Mouse (Mus musculus) stomach, embryonic 16.5 days (tissue): ENCODE measurements around the gene Ankrd34b. TPM values are rescaled to one million over a fixed set of nuclear protein-coding genes. Genes with fewer than 3 reads are reported as not detected.

ENCODE experiments used
- ATAC-seq: fragments of 200-750 bp; cut with Nextera tagmentation; 2 replicates; pipeline ENCODE4 v1.8.0; 2017; ENCODE audit warnings: moderate number of reproducible peaks, moderate TSS enrichment; ENCODE audit not compliant: insufficient read depth, low FRiP score
- H3K27ac ChIP-seq: fragments of 300-500 bp; sonication (generic); 2 replicates; pipeline ENCODE4 v1.5.1; 2014; ENCODE audit warnings: low read length
- H3K27me3 ChIP-seq: fragments of 300-500 bp; sonication (generic); 2 replicates; pipeline ENCODE4 v1.6.1; 2014; ENCODE audit warnings: low read length, control low read depth, mixed read lengths; ENCODE audit not compliant: control insufficient read depth, insufficient read depth
- H3K36me3 ChIP-seq: fragments of 300-500 bp; sonication (generic); 2 replicates; pipeline ENCODE4 v1.6.1; 2014; ENCODE audit warnings: low read length; ENCODE audit not compliant: control insufficient read depth, insufficient read depth
- H3K4me1 ChIP-seq: fragments of 300-500 bp; sonication (generic); 2 replicates; pipeline ENCODE4 v1.6.1; 2014; ENCODE audit warnings: low read length, control low read depth, mixed read lengths; ENCODE audit not compliant: control insufficient read depth, insufficient read depth
- H3K4me2 ChIP-seq: fragments of 300-500 bp; sonication (generic); 2 replicates; pipeline ENCODE4 v1.6.1; 2014; ENCODE audit warnings: low read depth, low read length, mixed read lengths
- H3K4me3 ChIP-seq: fragments of 300-500 bp; sonication (generic); replicated peaks from 2 replicates; pipeline ENCODE4 v1.5.1; 2014; ENCODE audit warnings: mild to moderate bottlenecking, low read length
- H3K9ac ChIP-seq: fragments of 300-500 bp; sonication (generic); 2 replicates; pipeline ENCODE4 v1.6.1; 2014; ENCODE audit warnings: low read length
- H3K9me3 ChIP-seq: fragments of 300-500 bp; sonication (generic); replicated peaks from 2 replicates; pipeline ENCODE4 v1.6.1; 2016; ENCODE audit warnings: low read length, control low read depth; ENCODE audit not compliant: control insufficient read depth
- WGBS: fragments of 180-500 bp; shearing (Covaris S2); extraction: QIAGEN DNeasy Blood & Tissue Kit; methylation state at CpG from one replicate; pipeline ENCODE4 v1.1.7; 2014; 5-methylcytosine and 5-hydroxymethylcytosine counted together
- polyA plus RNA-seq: library from polyadenylated mRNA; unstranded; fragments of >200 nt; fragmentation: Nextera tagmentation; extraction: Ambion mirVana; gene quantifications from 2 replicates; pipeline ENCODE4 v1.2.1, GENCODE M21; 2015

Gene Ankrd34b
- polyA plus RNA-seq, result 0.08 and 0.16 TPM in 2 replicates

DNA sequence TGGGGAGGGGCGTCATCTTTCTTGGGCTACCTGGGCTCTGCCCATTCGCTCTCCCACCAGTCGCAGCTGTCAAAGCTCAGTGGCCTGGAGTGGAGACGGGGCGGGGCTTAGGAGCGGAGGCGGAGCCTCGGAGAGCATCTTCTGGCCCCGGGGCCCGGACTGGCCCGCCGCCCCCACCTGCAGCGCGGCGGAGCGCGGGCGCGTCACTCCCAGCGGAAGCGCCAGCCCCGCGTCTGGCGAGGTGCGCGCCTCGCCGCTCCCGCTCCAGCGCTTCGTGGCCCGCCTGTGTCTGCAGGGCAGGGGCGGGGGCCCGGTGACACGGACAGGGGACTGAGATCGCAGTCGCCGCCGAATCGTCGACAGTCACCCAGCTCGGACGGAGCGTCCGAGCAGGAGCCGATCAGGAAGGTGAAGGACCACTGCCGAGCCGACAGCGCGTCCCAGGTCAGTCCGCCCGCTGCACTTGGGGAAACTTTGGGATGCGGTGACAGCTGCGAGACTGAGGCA lies at the start of gene Ankrd34b:
Gene Ankrd34b, plus strand, starts transcription at position 139 of the 507 bp plus-strand sequence.
- Histone ChIP-seq H3K4me1 (peaks cover 9% of the 10 kb centered on the region; the same call in 1 of the 2 replicates), H3K27ac (no peak within 1 kb of the TSS), H3K36me3 (no peaks in the 10 kb centered on the region), H3K9ac (peak within 1 kb of the TSS; percentile 60), H3K27me3 (peaks cover 47% of the 10 kb centered on the region), H3K9me3 (no peaks in the 10 kb centered on the region), H3K4me2 (peak within 1 kb of the TSS; percentile 96), H3K4me3 (peak within 1 kb of the TSS; percentile 56)
- ATAC-seq, result peak; percentile 65
- 1% methylated on average over 54 of the region's 54 CpGs for WGBS

DNA sequence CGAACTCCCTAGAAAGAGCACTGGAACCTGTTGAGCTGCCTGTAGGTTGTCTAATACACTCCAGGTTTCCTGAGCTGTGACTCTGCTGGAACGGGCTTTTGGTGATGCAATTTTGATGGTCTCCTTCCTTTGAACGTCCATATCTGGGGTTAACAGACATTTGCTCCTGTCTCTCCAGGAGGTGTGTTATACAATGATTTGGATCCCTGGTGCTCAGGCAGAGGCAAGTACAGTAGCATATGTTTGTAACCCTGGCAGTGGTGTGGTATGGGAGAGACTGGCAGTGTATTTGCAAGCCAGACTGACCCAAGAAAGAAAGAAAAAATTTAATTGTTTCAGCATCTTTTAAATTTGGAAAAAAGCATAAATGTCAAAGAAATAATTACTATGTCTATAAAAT lies 38.3 kb upstream of the Ankrd34b start:
- Histone ChIP-seq H3K9ac (no peak overlapping the region), H3K4me1 (no peaks in the 10 kb centered on the region), H3K4me3 (no peak overlapping the region), H3K4me2 (no peak overlapping the region), H3K9me3 (no peaks in the 10 kb centered on the region), H3K27me3 (no peaks in the 10 kb centered on the region), H3K36me3 (no peaks in the 10 kb centered on the region; the same call in 1 of the 2 replicates), H3K27ac (no peak overlapping the region)
- WGBS, result 79% methylated on average over 3 of the region's 3 CpGs
- ATAC-seq, result no peak

DNA sequence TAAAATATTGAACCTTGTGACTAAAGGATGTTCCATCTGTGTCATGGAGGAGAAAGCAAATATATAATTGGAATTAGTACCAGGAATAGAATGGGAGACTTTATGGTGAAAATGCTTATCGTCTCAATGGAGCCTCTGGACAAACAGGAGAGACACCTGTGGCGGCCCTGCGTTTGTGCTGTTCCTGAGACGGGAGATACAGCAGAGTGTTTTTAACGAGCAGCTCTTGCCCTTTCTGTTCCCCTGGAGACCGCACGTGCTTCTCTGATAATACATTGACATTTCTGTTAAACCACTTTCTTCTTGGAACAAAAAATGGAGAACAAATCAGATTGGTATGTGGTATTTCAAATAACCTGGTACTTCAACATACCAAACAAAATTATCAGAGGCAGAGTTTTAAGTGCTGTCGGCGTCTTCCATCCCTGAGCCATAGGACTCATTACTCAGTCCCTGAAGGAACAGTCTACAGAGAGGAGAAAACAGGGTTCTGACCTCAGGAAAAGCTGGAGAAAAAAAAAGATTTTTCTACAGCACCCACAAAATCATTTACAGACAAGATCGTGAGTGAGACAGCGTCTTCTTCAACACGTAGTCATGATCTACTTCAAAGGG lies 32.5 kb upstream of the Ankrd34b start:
- Histone ChIP-seq H3K36me3 (no peaks in the 10 kb centered on the region), H3K27ac (no peak overlapping the region), H3K27me3 (no peaks in the 10 kb centered on the region), H3K4me2 (no peak overlapping the region), H3K4me3 (no peak overlapping the region), H3K9me3 (no peaks in the 10 kb centered on the region), H3K4me1 (no peaks in the 10 kb centered on the region), H3K9ac (no peak overlapping the region)
- WGBS, result 67% methylated on average over 12 of the region's 12 CpGs
- no peak for ATAC-seq

DNA sequence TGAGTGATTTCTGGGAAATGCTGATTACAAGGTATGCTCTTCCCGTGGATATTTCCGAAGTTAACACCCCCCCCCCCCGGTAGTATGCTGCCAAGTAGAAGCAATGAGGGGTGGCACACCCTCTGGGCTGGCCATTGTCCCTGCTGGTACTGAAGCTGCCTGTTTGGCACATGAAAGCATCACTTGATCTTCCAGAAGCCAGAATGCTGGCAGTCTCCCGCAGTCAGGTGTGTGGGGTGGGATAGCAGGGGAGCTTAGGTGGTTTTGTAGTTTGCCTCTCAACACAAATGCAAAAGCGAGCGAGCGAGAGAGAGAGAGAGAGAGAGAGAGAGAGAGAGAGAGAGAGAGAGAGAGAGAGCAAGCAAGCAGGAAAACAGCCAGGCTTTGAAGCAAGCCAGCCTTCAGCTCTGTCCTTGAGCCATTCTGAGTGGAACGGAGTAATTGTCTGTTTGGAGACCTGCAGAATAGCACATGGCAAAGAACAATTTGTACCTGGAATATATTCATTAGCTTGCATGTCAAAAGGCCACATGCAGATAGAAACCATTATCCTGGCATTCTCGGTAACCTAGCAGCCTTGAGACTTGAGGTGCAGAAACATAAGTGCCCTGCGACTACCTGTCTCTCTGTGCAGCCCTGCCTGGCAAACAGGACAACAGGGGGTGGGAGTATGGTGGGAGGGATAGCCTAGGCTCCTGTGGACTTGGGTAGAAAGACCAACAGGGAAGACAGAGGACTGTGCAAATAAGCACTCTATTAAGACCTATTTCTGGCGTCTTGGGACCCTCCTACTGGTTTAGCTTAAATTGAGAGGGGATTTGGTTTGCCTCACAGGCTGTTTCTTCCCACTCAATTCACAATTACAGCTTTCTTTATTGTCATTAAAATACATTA lies 27.0 kb upstream of the Ankrd34b start:
- no peaks in the 10 kb centered on the region for H3K4me1 ChIP-seq
- no peaks in the 10 kb centered on the region for H3K9me3 ChIP-seq
- no peak overlapping the region for H3K9ac ChIP-seq
- no peak overlapping the region for H3K4me2 ChIP-seq
- no peak overlapping the region for H3K4me3 ChIP-seq
- H3K36me3 ChIP-seq, result no peaks in the 10 kb centered on the region
- no peak overlapping the region for H3K27ac ChIP-seq
- no peaks in the 10 kb centered on the region for H3K27me3 ChIP-seq
- WGBS, result 66% methylated on average over 11 of the region's 11 CpGs
- no peak for ATAC-seq

DNA sequence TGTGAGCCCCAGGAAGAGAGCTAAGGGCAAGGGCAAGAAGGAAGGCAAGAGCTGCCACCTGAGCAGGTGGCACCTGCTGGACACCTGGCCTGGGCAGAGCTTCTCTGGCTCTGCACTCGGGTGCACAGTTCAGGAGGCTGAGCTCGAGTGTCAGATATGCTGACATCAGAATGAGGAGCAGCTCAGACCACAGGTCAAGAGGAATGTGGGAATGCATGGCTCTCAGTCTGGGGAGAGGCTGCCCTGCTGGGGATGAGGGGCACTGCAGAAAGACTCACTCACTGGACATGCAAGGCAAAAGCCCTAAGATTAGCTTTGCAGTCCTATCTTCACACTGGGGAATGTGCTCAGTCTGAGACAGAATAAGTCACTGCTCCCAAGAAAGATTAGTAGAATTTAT lies 23.6 kb upstream of the Ankrd34b start:
- Histone ChIP-seq H3K4me2 (no peak overlapping the region), H3K4me1 (no peaks in the 10 kb centered on the region), H3K9ac (no peak overlapping the region), H3K4me3 (no peak overlapping the region), H3K36me3 (no peaks in the 10 kb centered on the region), H3K9me3 (no peaks in the 10 kb centered on the region), H3K27ac (no peak overlapping the region), H3K27me3 (no peaks in the 10 kb centered on the region)
- WGBS, result 36% methylated on average over 2 of the region's 2 CpGs
- ATAC-seq, result no peak

DNA sequence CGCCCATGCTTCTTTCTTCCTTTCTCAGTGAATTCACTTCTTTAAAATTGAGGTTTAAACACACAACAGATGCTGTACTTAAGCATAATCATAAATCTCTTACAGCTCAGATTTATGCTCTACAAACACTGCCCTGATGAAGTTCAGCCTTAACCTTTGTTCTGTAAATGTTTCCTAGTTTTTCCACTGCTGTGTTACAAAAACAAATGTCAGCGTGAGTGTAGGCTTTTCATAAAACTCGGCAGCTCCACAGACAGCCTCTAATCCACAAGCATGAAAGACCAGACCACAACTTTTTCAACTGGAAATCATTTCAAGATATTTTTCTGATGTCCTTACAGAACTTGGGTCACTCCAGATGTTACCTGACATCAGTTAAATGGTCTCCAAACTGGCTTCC lies 22.2 kb upstream of the Ankrd34b start:
- WGBS, result 65% methylated on average over 3 of the region's 3 CpGs
- H3K36me3 ChIP-seq, result no peaks in the 10 kb centered on the region
- no peak for ATAC-seq

DNA sequence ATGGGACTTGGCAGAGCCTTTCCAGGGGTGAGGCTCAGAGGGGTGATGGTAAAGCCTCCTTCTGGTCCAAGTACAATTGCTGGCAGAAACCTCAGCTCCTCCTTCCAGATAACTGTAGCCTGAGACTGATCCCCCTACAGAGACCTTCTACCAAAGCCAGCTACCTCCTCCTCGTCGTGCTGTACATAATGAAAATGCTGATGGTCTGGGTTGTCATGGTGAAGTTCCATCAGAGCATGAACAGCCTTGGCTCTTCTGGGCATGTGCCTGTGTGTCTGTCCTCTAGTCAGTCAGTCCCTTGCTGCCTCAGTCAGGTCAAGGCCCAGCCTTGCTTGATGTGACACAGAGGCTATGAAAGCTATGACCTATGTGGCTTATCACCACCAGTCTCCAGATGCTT lies 15.2 kb upstream of the Ankrd34b start:
- no peak overlapping the region for H3K9ac ChIP-seq
- no peaks in the 10 kb centered on the region for H3K36me3 ChIP-seq
- no peak for ATAC-seq
- no peaks in the 10 kb centered on the region for H3K4me1 ChIP-seq
- H3K9me3 ChIP-seq, result no peaks in the 10 kb centered on the region; the same call in 1 of the 2 replicates
- no peaks in the 10 kb centered on the region for H3K27me3 ChIP-seq
- WGBS, result 73% methylated on average over 2 of the region's 2 CpGs
- no peak overlapping the region for H3K27ac ChIP-seq
- H3K4me2 ChIP-seq, result no peak overlapping the region
- H3K4me3 ChIP-seq, result no peak overlapping the region

More for the DNA sequence above, 22.2 kb upstream of the Ankrd34b start:
- Histone ChIP-seq H3K9ac (no peak overlapping the region), H3K4me3 (no peak overlapping the region), H3K4me2 (no peak overlapping the region), H3K27me3 (no peaks in the 10 kb centered on the region), H3K9me3 (no peaks in the 10 kb centered on the region), H3K4me1 (no peaks in the 10 kb centered on the region), H3K27ac (no peak overlapping the region)

DNA sequence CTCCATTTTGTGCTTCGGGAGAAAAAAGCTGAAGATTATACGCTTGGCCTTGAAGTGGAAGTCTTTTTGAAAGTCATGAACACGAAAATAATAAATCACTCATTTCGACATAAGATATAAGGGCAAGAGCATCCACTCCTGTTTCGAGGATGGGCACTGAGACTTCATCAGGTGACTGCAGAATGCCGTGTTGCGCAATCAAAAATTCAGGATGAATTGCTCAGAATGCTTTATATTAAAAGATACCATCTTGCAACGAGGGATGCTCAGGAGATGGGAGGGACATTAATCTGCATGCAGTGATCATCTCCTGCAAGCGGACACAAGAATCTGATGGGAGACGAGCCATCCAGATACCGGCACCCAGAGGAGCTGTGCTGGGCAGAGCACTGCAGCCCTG lies 6.1 kb upstream of the Ankrd34b start:
- Histone ChIP-seq H3K9me3 (no peaks in the 10 kb centered on the region), H3K27me3 (peaks cover 10% of the 10 kb centered on the region), H3K36me3 (no peaks in the 10 kb centered on the region), H3K4me2 (no peak overlapping the region), H3K4me3 (no peak overlapping the region), H3K4me1 (no peaks in the 10 kb centered on the region), H3K9ac (no peak overlapping the region), H3K27ac (no peak overlapping the region)
- 81% methylated on average over 11 of the region's 11 CpGs for WGBS
- ATAC-seq, result no peak

DNA sequence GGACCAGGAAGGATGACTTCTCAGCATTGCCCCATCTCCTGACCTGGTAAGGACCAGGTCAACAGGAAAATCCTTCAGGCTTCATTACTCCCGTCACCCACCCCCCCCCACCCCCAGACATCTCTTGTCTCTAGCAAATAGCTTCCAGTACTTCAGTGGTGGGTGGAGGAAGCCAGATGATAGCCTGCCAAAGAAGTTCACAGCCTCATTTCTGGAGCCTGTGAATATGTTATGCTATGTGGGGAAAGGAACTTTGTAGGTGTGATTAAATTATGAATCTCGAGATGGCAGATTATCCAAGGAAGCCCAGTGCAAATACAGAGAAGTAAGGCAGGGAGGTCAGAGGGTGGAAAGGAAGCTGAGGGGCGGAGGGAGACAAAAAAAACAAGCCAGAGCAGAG lies 2.0 kb upstream of the Ankrd34b start:
- no peak overlapping the region for H3K4me3 ChIP-seq
- no peaks in the 10 kb centered on the region for H3K36me3 ChIP-seq
- H3K27me3 ChIP-seq, result peaks cover 47% of the 10 kb centered on the region
- no peak overlapping the region for H3K9ac ChIP-seq
- ATAC-seq, result no peak
- no peak overlapping the region for H3K4me2 ChIP-seq
- H3K9me3 ChIP-seq, result no peaks in the 10 kb centered on the region
- H3K4me1 ChIP-seq, result peaks cover 9% of the 10 kb centered on the region; the same call in 1 of the 2 replicates
- H3K27ac ChIP-seq, result no peak overlapping the region
- 43% methylated on average over 3 of the region's 3 CpGs for WGBS
